Mouse (Mus musculus) stomach, postnatal 0 days (tissue): ENCODE results near the gene Lcn2.

Source experiments
- CTCF ChIP-seq: IDR thresholded peaks from 2 replicates; pipeline ENCODE4 v1.5.1; 2016; ENCODE audit warnings: antibody characterized with exemption, low read depth, mild to moderate bottlenecking, moderate library complexity
- EP300 ChIP-seq: optimal IDR thresholded peaks from 2 replicates; pipeline ENCODE3; 2016; ENCODE audit warnings: antibody characterized with exemption

GRCm38 (mm10) chr2:32419359-32419758 lies 31.3 kb upstream of the Lcn2 start:
- TF ChIP-seq CTCF = no peak
- TF ChIP-seq EP300 = no peak
